Mouse (Mus musculus): ENCODE results near the gene Aldh1a1. TPM values are rescaled to one million over a fixed set of nuclear protein-coding genes. Genes with fewer than 3 reads are reported as not detected.

The Aldh1a1 gene
- total and polyA plus RNA-seq, 3 experiments, result 0.21 to 1.1 (median 0.99) TPM

DNA sequence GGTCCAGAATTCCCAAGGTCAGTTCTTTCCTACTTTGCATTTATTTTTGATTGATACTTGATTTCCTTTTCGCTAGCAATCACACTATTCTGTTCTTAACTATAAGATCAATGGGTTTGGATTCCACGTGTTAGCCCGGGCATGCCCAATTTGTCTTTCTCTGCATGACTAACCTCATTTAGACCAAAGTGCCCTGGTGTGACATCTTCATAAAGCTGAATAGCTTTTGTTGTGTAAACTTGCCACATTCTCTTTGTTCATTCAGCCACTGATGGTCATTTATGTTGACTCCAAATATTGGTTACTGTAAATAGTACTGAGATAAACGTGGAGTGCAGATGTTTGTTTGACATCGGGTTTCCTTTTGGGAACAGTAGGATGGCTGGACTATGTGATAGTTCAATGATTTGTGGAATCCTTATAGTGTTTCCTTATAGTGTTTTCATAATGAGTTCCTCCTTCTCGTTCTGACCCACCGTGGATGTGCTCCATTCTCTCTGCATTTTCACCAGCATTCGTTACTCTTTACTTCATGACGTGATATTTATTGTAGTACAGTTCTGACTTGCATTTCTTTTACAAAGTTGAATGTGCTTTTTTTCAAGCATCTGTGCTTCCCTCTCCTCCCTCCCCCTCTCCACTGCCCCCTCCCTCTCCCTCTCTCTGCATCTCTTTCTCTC is 14.6 kb downstream of the Aldh1a1 start:
- no peak for TF ChIP-seq CTCF (conservative IDR thresholded peaks at IDR 0.05 in 1 of 2, IDR thresholded peaks at IDR 0.05 in 1 of 2; ENCODE audit: low read depth in 2 of 2, low read length in 2 of 2)
- no peak for TF ChIP-seq E2F4 (IDR thresholded peaks at IDR 0.05; ENCODE audit: insufficient replicate concordance, low read depth, low read length)
- TF ChIP-seq CHD1 (IDR thresholded peaks at IDR 0.05; ENCODE audit: low read depth, low read length), result no peak
- no peak for TF ChIP-seq MAFK (IDR thresholded peaks at IDR 0.05; ENCODE audit: insufficient replicate concordance, low read length)
- TF ChIP-seq MAX (IDR thresholded peaks at IDR 0.05; ENCODE audit: low read length), result no peak
- no peak for TF ChIP-seq ETS1 (conservative IDR thresholded peaks at IDR 0.05; ENCODE audit: low read depth, low read length)
- no peak for TF ChIP-seq USF2 (conservative IDR thresholded peaks at IDR 0.05; ENCODE audit: low read depth, low read length)
- no peak for TF ChIP-seq ELF1 (IDR thresholded peaks at IDR 0.05; ENCODE audit: low read depth, low read length)
- no peak for TF ChIP-seq ZMIZ1 (IDR thresholded peaks at IDR 0.05; ENCODE audit: low read depth, low read length)
- TF ChIP-seq NELFE (IDR thresholded peaks at IDR 0.05; ENCODE audit: low read depth, low read length), result no peak
- no peak for TF ChIP-seq PAX5 (IDR thresholded peaks at IDR 0.05; ENCODE audit: low read length)
- no peak for TF ChIP-seq RAD21 (IDR thresholded peaks at IDR 0.05; ENCODE audit: low read depth, low read length)
- TF ChIP-seq EP300 (IDR thresholded peaks at IDR 0.05; ENCODE audit: low read length), result no peak
- TF ChIP-seq MXI1 (IDR thresholded peaks at IDR 0.05; ENCODE audit: low read depth, low read length), result no peak
- no peak for DNase-seq (ENCODE audit: extremely low read depth)
- Histone ChIP-seq H3K27ac (ENCODE audit: insufficient read depth, low read depth) (no peak overlapping the region), H3K4me3 (replicated peaks in 1 of 3; ENCODE audit: low read depth in 2 of 3, low read length in 2 of 3, poor library complexity in 1 of 3) (no peak overlapping the region), H3K27me3 (replicated peaks) (no peaks in the 10 kb centered on the region), H3K4me1 (ENCODE audit: control insufficient read depth in 1 of 2, insufficient read depth in 2 of 2) (no peaks in the 10 kb centered on the region), H3K9me3 (replicated peaks; ENCODE audit: low read length) (no peaks in the 10 kb centered on the region), H3K36me3 (replicated peaks in 1 of 2; ENCODE audit: control insufficient read depth in 1 of 2, insufficient read depth in 1 of 2, low read length in 1 of 2) (no peaks in the 10 kb centered on the region), H3K4me2 (ENCODE audit: insufficient read depth, low read depth, poor library complexity, severe bottlenecking) (no peak overlapping the region), H3K79me2 (replicated peaks; ENCODE audit: control insufficient read depth, extremely low read depth, insufficient read depth, poor library complexity, severe bottlenecking) (no peaks in the 10 kb centered on the region), H3K9ac (ENCODE audit: insufficient read depth, low read depth) (no peak overlapping the region)
- dilution Hi-C loops (cut with MboI; ENCODE audit: extremely low pct_ligation_motif_present, extremely low pct_unique_long_range_greater_than_20kb, low sequenced_read_pairs), result no loop called here
- in situ Hi-C loops (cut with MboI; ENCODE audit: low pct_ligation_motif_present, low pct_unique_long_range_greater_than_20kb, low sequenced_read_pairs), result no loop called here

DNA sequence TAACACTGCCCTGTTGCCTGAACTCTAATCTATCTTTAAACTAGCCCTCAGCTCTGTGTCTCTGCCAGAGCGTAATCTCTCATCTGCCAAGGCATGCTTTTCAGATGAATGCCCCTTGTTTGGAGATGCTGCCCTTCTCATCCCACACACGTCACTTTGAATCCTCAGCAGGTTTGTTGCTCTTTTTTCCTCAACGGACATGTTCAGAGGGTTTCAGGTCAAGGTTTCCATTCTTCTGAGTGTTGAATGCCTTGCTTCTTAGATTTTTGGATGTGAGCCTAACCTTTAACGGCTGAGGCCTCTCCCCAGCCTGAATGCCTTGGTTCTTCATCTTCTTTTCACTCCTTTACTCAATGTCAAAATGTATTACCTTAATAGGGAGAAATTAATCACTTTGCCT is 16.1 kb downstream of the Aldh1a1 start:
- Histone ChIP-seq H3K27me3 (replicated peaks) (no peaks in the 10 kb centered on the region), H3K4me1 (ENCODE audit: control insufficient read depth in 1 of 2, insufficient read depth in 2 of 2) (no peaks in the 10 kb centered on the region), H3K9ac (ENCODE audit: insufficient read depth, low read depth) (no peak overlapping the region), H3K79me2 (replicated peaks; ENCODE audit: control insufficient read depth, extremely low read depth, insufficient read depth, poor library complexity, severe bottlenecking) (no peaks in the 10 kb centered on the region), H3K27ac (ENCODE audit: insufficient read depth, low read depth) (no peak overlapping the region), H3K9me3 (replicated peaks; ENCODE audit: low read length) (no peaks in the 10 kb centered on the region), H3K4me3 (replicated peaks in 1 of 3; ENCODE audit: low read depth in 2 of 3, low read length in 2 of 3, poor library complexity in 1 of 3) (no peak overlapping the region), H3K36me3 (replicated peaks in 1 of 2; ENCODE audit: control insufficient read depth in 1 of 2, insufficient read depth in 1 of 2, low read length in 1 of 2) (no peaks in the 10 kb centered on the region), H3K4me2 (ENCODE audit: insufficient read depth, low read depth, poor library complexity, severe bottlenecking) (no peak overlapping the region)
- TF ChIP-seq TBP (conservative IDR thresholded peaks at IDR 0.05; ENCODE audit: low read depth, low read length) (no peak), CTCF (conservative IDR thresholded peaks at IDR 0.05 in 1 of 2, IDR thresholded peaks at IDR 0.05 in 1 of 2; ENCODE audit: low read depth in 2 of 2, low read length in 2 of 2) (no peak), MXI1 (IDR thresholded peaks at IDR 0.05; ENCODE audit: low read depth, low read length) (no peak), E2F4 (IDR thresholded peaks at IDR 0.05; ENCODE audit: insufficient replicate concordance, low read depth, low read length) (no peak), ZNF384 (IDR thresholded peaks at IDR 0.05; ENCODE audit: low read depth, low read length) (no peak), ZKSCAN1 (IDR thresholded peaks at IDR 0.05; ENCODE audit: borderline replicate concordance, low read depth, low read length) (no peak), RAD21 (IDR thresholded peaks at IDR 0.05; ENCODE audit: low read depth, low read length) (no peak), ELF1 (IDR thresholded peaks at IDR 0.05; ENCODE audit: low read depth, low read length) (no peak), MEF2A (IDR thresholded peaks at IDR 0.05; ENCODE audit: borderline replicate concordance, low read depth, low read length) (no peak), BHLHE40 (IDR thresholded peaks at IDR 0.05; ENCODE audit: low read depth, low read length) (no peak), PAX5 (IDR thresholded peaks at IDR 0.05; ENCODE audit: low read length) (no peak), TCF12 (IDR thresholded peaks at IDR 0.05; ENCODE audit: low read depth, low read length) (no peak)
- dilution Hi-C loops (cut with MboI; ENCODE audit: extremely low pct_ligation_motif_present, extremely low pct_unique_long_range_greater_than_20kb, low sequenced_read_pairs) (no loop called here), in situ Hi-C loops (cut with MboI; ENCODE audit: low pct_ligation_motif_present, low pct_unique_long_range_greater_than_20kb, low sequenced_read_pairs) (no loop called here)
- no peak for DNase-seq (ENCODE audit: extremely low read depth)

All from CH12.LX (cell line).